Mouse (Mus musculus) hindbrain, postnatal 0 days (tissue): ENCODE measurements around the gene Calr3. TPM values are rescaled to one million over a fixed set of nuclear protein-coding genes. Genes with fewer than 3 reads are reported as not detected.

Experiments used
- ATAC-seq: fragments of 200-750 bp; cut with Nextera tagmentation; 2 replicates; pipeline ENCODE4 v1.8.0; 2017; ENCODE audit warnings: mild to moderate bottlenecking, moderate TSS enrichment, moderate library complexity
- DNase-seq: peaks from one replicate; pipeline ENCODE4 v3.0.0-alpha.2; 2015; ENCODE audit warnings: low spot score
- H3K27ac ChIP-seq: fragments of 300-500 bp; sonication (generic); 2 replicates; pipeline ENCODE4 v1.5.1; 2014; ENCODE audit warnings: mild to moderate bottlenecking
- H3K27me3 ChIP-seq: fragments of 300-500 bp; sonication (generic); 2 replicates; pipeline ENCODE4 v1.6.1; 2014; ENCODE audit warnings: low read length, mixed read lengths; ENCODE audit not compliant: insufficient read depth
- H3K36me3 ChIP-seq: fragments of 300-500 bp; sonication (generic); 2 replicates; pipeline ENCODE4 v1.6.1; 2014; ENCODE audit warnings: low read length, mixed read lengths; ENCODE audit not compliant: insufficient read depth
- H3K4me1 ChIP-seq: fragments of 300-500 bp; sonication (generic); 2 replicates; pipeline ENCODE4 v1.6.1; 2014; ENCODE audit warnings: antibody characterized with exemption, low read length, mixed read lengths; ENCODE audit not compliant: insufficient read depth
- H3K4me2 ChIP-seq: fragments of 300-500 bp; sonication (generic); 2 replicates; pipeline ENCODE4 v1.6.1; 2014; ENCODE audit warnings: low read depth, mild to moderate bottlenecking, low read length, moderate library complexity, mixed read lengths
- H3K4me3 ChIP-seq: fragments of 300-500 bp; sonication (generic); 2 replicates; pipeline ENCODE4 v1.5.1; 2014; ENCODE audit warnings: low read length
- H3K9ac ChIP-seq: fragments of 300-500 bp; sonication (generic); replicated peaks from 2 replicates; pipeline ENCODE4 v1.6.1; 2014; ENCODE audit warnings: mild to moderate bottlenecking, low read length, moderate library complexity, mixed read lengths
- H3K9me3 ChIP-seq: fragments of 300-500 bp; sonication (generic); 2 replicates; pipeline ENCODE4 v1.6.1; 2016; ENCODE audit warnings: low read length, mixed read lengths
- CTCF ChIP-seq: IDR thresholded peaks from 2 replicates; pipeline ENCODE4 v1.5.1; 2016; ENCODE audit warnings: antibody characterized with exemption, control low read depth, low read depth
- WGBS: fragments of 180-500 bp; shearing (Covaris S2); extraction: QIAGEN DNeasy Blood & Tissue Kit; methylation state at CpG from one replicate; pipeline ENCODE4 v1.1.7; 2014; 5-methylcytosine and 5-hydroxymethylcytosine counted together
- polyA plus RNA-seq: library from polyadenylated mRNA; unstranded; fragments of >200 nt; fragmentation: Nextera tagmentation; extraction: Ambion mirVana; gene quantifications from 2 replicates; pipeline ENCODE4 v1.2.1, GENCODE M21; 2015
- total RNA-seq: library from RNA; depleted of rRNA; stranded (reverse); fragments of >200 nt; gene quantifications from 2 replicates; pipeline ENCODE4 v1.2.3, GENCODE M21; 2014

Calr3 gene
- total and polyA plus RNA-seq, 2 experiments from 2014 or later = 0.42 to 1.4 TPM

- ATAC-seq (0 out of 2 replicates have a peak, but pooled peaks have one; percentile 10), DNase-seq (no peak)
- H3K9me3 ChIP-seq = no peaks in the 10 kb centered on the region
- peaks cover 58% of the 10 kb centered on the region for H3K36me3 ChIP-seq
- no peak for TF ChIP-seq CTCF
- H3K4me1 ChIP-seq = no peaks in the 10 kb centered on the region
- no peak overlapping the region for H3K9ac ChIP-seq
- no peaks in the 10 kb centered on the region for H3K27me3 ChIP-seq
- H3K4me2 ChIP-seq = no peak overlapping the region
- no peak overlapping the region for H3K27ac ChIP-seq
- H3K4me3 ChIP-seq = no peak overlapping the region
- WGBS = 93% methylated on average over 4 of the region's 4 CpGs
These were observed 16.3 kb upstream of the Calr3 start for GRCm38 (mm10) chr8:72459881-72460533.

- Histone ChIP-seq H3K27me3 (no peaks in the 10 kb centered on the region), H3K9me3 (no peaks in the 10 kb centered on the region), H3K4me3 (no peak overlapping the region), H3K4me2 (no peak overlapping the region), H3K36me3 (peaks cover 49% of the 10 kb centered on the region), H3K4me1 (no peaks in the 10 kb centered on the region), H3K27ac (no peak overlapping the region), H3K9ac (no peak overlapping the region)
- TF ChIP-seq CTCF = no peak
- ATAC-seq = no peak
- WGBS = 87% methylated on average over 6 of the region's 6 CpGs
- no peak for DNase-seq
These were observed 14.8 kb upstream of the Calr3 start for GRCm38 (mm10) chr8:72458457-72458856.

- DNase-seq = no peak
- Histone ChIP-seq H3K4me1 (no peaks in the 10 kb centered on the region), H3K4me3 (no peak overlapping the region), H3K36me3 (peaks cover 45% of the 10 kb centered on the region), H3K27me3 (no peaks in the 10 kb centered on the region), H3K9ac (no peak overlapping the region), H3K9me3 (no peaks in the 10 kb centered on the region), H3K4me2 (no peak overlapping the region), H3K27ac (no peak overlapping the region)
- no peak for TF ChIP-seq CTCF
- WGBS = 98% methylated on average over 3 of the region's 3 CpGs
- ATAC-seq = no peak
These were observed 14.1 kb upstream of the Calr3 start for GRCm38 (mm10) chr8:72457806-72458205.

GRCm38 (mm10) chr8:72455317-72455716, 11.6 kb upstream of the Calr3 start:
- Histone ChIP-seq H3K27ac (no peak overlapping the region), H3K4me3 (no peak overlapping the region), H3K9ac (no peak overlapping the region), H3K4me1 (no peaks in the 10 kb centered on the region), H3K4me2 (no peak overlapping the region), H3K27me3 (no peaks in the 10 kb centered on the region), H3K36me3 (peaks cover 37% of the 10 kb centered on the region), H3K9me3 (no peaks in the 10 kb centered on the region)
- ATAC-seq (no peak), DNase-seq (no peak)
- WGBS = 84% methylated on average over 4 of the region's 4 CpGs
- no peak for TF ChIP-seq CTCF

GRCm38 (mm10) chr8:72453904-72454303, 10.2 kb upstream of the Calr3 start:
- Histone ChIP-seq H3K9me3 (no peaks in the 10 kb centered on the region), H3K9ac (no peak overlapping the region), H3K27me3 (no peaks in the 10 kb centered on the region), H3K4me2 (no peak overlapping the region), H3K27ac (no peak overlapping the region), H3K4me1 (no peaks in the 10 kb centered on the region), H3K4me3 (no peak overlapping the region), H3K36me3 (peaks cover 38% of the 10 kb centered on the region)
- no peak for ATAC-seq
- TF ChIP-seq CTCF = peak; percentile 25; the same call in 1 of the 2 replicates
- WGBS = 97% methylated on average over 2 of the region's 2 CpGs
- no peak for DNase-seq

GRCm38 (mm10) chr8:72451516-72451915, 7.8 kb upstream of the Calr3 start:
- no peaks in the 10 kb centered on the region for H3K9me3 ChIP-seq
- H3K9ac ChIP-seq = no peak overlapping the region
- TF ChIP-seq CTCF = no peak
- ATAC-seq (no peak), DNase-seq (no peak)
- no peaks in the 10 kb centered on the region for H3K4me1 ChIP-seq
- no peak overlapping the region for H3K4me2 ChIP-seq
- no peak overlapping the region for H3K4me3 ChIP-seq
- no peak overlapping the region for H3K27ac ChIP-seq
- no peaks in the 10 kb centered on the region for H3K27me3 ChIP-seq
- H3K36me3 ChIP-seq = peaks cover 38% of the 10 kb centered on the region
- 89% methylated on average over 8 of the region's 8 CpGs for WGBS

GRCm38 (mm10) chr8:72445071-72445470, 1.4 kb upstream of the Calr3 start:
- no peaks in the 10 kb centered on the region for H3K27me3 ChIP-seq
- no peak overlapping the region for H3K27ac ChIP-seq
- DNase-seq = no peak
- H3K4me1 ChIP-seq = peaks cover 4% of the 10 kb centered on the region
- no peak for ATAC-seq
- H3K36me3 ChIP-seq = peaks cover 8% of the 10 kb centered on the region
- H3K4me3 ChIP-seq = no peak overlapping the region
- no peaks in the 10 kb centered on the region for H3K9me3 ChIP-seq
- no peak overlapping the region for H3K4me2 ChIP-seq
- TF ChIP-seq CTCF = no peak
- no peak overlapping the region for H3K9ac ChIP-seq
- 94% methylated on average over 6 of the region's 6 CpGs for WGBS
